In the genomic region with DNA sequence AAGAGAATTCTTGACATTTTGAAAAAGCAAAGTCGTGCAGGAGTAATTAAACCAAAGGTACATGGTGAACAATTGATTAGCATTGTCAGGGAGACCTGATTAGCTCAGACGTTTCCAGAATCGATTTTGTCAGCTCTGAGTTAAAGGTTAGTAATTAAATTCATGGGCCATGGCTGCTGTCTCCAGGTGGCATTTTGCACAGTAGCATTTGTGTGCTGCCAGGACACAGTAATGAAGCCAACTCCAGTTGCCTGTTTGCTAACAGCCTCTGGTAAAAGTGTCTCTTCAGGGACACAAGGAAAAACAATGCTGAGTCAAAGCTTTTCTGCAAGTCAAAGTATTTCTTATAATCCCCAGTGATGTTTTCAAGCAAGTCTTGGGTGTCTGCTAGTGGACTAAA, we compare ENCODE assay signal across 20 mouse cellular contexts.
"Had no signal": no experiment of that assay in that cellular context is flagged by ENCODE, and none has a peak within 500 bp of the region (broad histone marks: within the 10 kb centered on the region; RNA-seq: fewer than 3 reads in every experiment).

No protein-coding gene starts in this region.

- H3K27me3 ChIP-seq: midbrain, embryonic 12.5 days; neural tube, embryonic 13.5 days; neural tube, embryonic 15.5 days; stomach, embryonic 15.5 days had no signal

- H3K9ac ChIP-seq: lung, embryonic 14.5 days; midbrain, embryonic 12.5 days; neural tube, embryonic 13.5 days; neural tube, embryonic 15.5 days; stomach, embryonic 15.5 days had no signal

- H3K4me1 ChIP-seq: midbrain, embryonic 10.5 days; midbrain, embryonic 12.5 days; neural tube, embryonic 13.5 days; neural tube, embryonic 15.5 days; stomach, embryonic 15.5 days had no signal

- H3K4me3 ChIP-seq: midbrain, embryonic 10.5 days; midbrain, embryonic 12.5 days; myocyte; neural tube, embryonic 13.5 days; neural tube, embryonic 15.5 days; stomach, embryonic 15.5 days had no signal

- H3K36me3 ChIP-seq: midbrain, embryonic 10.5 days; midbrain, embryonic 12.5 days; neural tube, embryonic 13.5 days; neural tube, embryonic 15.5 days; stomach, embryonic 15.5 days had no signal

- H3K4me2 ChIP-seq: lung, embryonic 14.5 days; midbrain, embryonic 12.5 days; neural tube, embryonic 13.5 days; neural tube, embryonic 15.5 days; stomach, embryonic 15.5 days had no signal

- H3K27ac ChIP-seq: midbrain, embryonic 10.5 days; midbrain, embryonic 12.5 days; neural tube, embryonic 13.5 days; neural tube, embryonic 15.5 days; stomach, embryonic 15.5 days; stomach, postnatal 0 days had no signal

- ATAC-seq: midbrain, embryonic 16.5 days had no signal

- DNase-seq: lung, embryonic 14.5 days; lung, postnatal 10 days; lung, postnatal 4 days; midbrain, embryonic 14.5 days; retina, postnatal 1 day; right cerebral cortex, adult 18-20 months; right cerebral cortex, postnatal 25 days; right cerebral cortex, postnatal 4 days; spleen, adult 18-20 months; thymus, adult 2 months; thymus, postnatal 25 days; thymus, postnatal 4 days had no signal

- H3K9me3 ChIP-seq: midbrain, embryonic 10.5 days; midbrain, embryonic 12.5 days; neural tube, embryonic 13.5 days; neural tube, embryonic 15.5 days; stomach, embryonic 15.5 days had no signal
